Mouse (Mus musculus): ENCODE data around the gene Olfr849.

Gene Olfr849

GRCm38 (mm10) chr9:19439966-19440365 lies at the start of gene Olfr849:
Gene Olfr849 (plus strand): TSS chr9:19440266.
- Histone ChIP-seq H3K27me3 (ENCODE audit: insufficient read depth, low read length) (no peaks in the 10 kb centered on the region), H3K36me3 (ENCODE audit: insufficient read depth, low read length) (no peaks in the 10 kb centered on the region), H3K4me1 (replicated peaks; ENCODE audit: low read depth, low read length) (no peaks in the 10 kb centered on the region), H3K9me3 (ENCODE audit: low read length) (peaks cover 11% of the 10 kb centered on the region; the same call in 1 of the 2 replicates), H3K4me3 (replicated peaks; ENCODE audit: low read length) (no peak within 1 kb of the TSS)
- no peak for TF ChIP-seq NANOG (IDR thresholded peaks at IDR 0.05; ENCODE audit: borderline replicate concordance, low read length)
- TF ChIP-seq CTCF (conservative IDR thresholded peaks at IDR 0.05; ENCODE audit: low read length): no peak
- TF ChIP-seq POU5F1 (IDR thresholded peaks at IDR 0.05; ENCODE audit: borderline replicate concordance, low read length): no peak

GRCm38 (mm10) chr9:19478148-19478547 lies 38.1 kb downstream of the Olfr849 start, which contains the start of gene Olfr850:
Gene Olfr850 (minus strand): TSS chr9:19478248.
- no peaks in the 10 kb centered on the region for H3K4me1 ChIP-seq (replicated peaks; ENCODE audit: low read depth, low read length)
- no peaks in the 10 kb centered on the region for H3K27me3 ChIP-seq (ENCODE audit: insufficient read depth, low read length)
- no peak within 1 kb of the TSS for H3K4me3 ChIP-seq (replicated peaks; ENCODE audit: low read length)
- H3K36me3 ChIP-seq (ENCODE audit: insufficient read depth, low read length): no peaks in the 10 kb centered on the region
- TF ChIP-seq NANOG (IDR thresholded peaks at IDR 0.05; ENCODE audit: borderline replicate concordance, low read length) (no peak), POU5F1 (IDR thresholded peaks at IDR 0.05; ENCODE audit: borderline replicate concordance, low read length) (no peak), CTCF (conservative IDR thresholded peaks at IDR 0.05; ENCODE audit: low read length) (no peak)
- peaks cover 14% of the 10 kb centered on the region for H3K9me3 ChIP-seq (ENCODE audit: low read length)

GRCm38 (mm10) chr9:19492995-19493394 lies 52.9 kb downstream of the Olfr849 start, which contains the start of gene Olfr851:
Gene Olfr851 (plus strand): TSS chr9:19493295.
- H3K4me3 ChIP-seq (replicated peaks; ENCODE audit: low read length): no peak within 1 kb of the TSS
- no peaks in the 10 kb centered on the region; the same call in 1 of the 2 replicates for H3K9me3 ChIP-seq (ENCODE audit: low read length)
- no peaks in the 10 kb centered on the region for H3K27me3 ChIP-seq (ENCODE audit: insufficient read depth, low read length)
- TF ChIP-seq NANOG (IDR thresholded peaks at IDR 0.05; ENCODE audit: borderline replicate concordance, low read length): no peak
- TF ChIP-seq CTCF (conservative IDR thresholded peaks at IDR 0.05; ENCODE audit: low read length): no peak
- TF ChIP-seq POU5F1 (IDR thresholded peaks at IDR 0.05; ENCODE audit: borderline replicate concordance, low read length): no peak
- no peaks in the 10 kb centered on the region for H3K4me1 ChIP-seq (replicated peaks; ENCODE audit: low read depth, low read length)
- no peaks in the 10 kb centered on the region for H3K36me3 ChIP-seq (ENCODE audit: insufficient read depth, low read length)
